Mouse (Mus musculus) E14TG2a.4 (cell line): ENCODE measurements around the gene Actrt2.

Source experiments
- H3K27me3 ChIP-seq: 2 replicates; pipeline ENCODE4 v1.6.1; 2014; ENCODE audit warnings: low read length, control low read depth; ENCODE audit not compliant: insufficient read depth
- H3K36me3 ChIP-seq: 2 replicates; pipeline ENCODE4 v1.6.1; 2014; ENCODE audit warnings: low read length, control low read depth; ENCODE audit not compliant: insufficient read depth
- H3K4me1 ChIP-seq: replicated peaks from 2 replicates; pipeline ENCODE4 v1.6.1; 2014; ENCODE audit warnings: low read depth, low read length, control low read depth
- H3K4me3 ChIP-seq: replicated peaks from 2 replicates; pipeline ENCODE4 v1.5.1; 2014; ENCODE audit warnings: mild to moderate bottlenecking, low read length
- H3K9me3 ChIP-seq: 2 replicates; pipeline ENCODE4 v1.6.1; 2014; ENCODE audit warnings: low read length, control low read depth
- CTCF ChIP-seq: conservative IDR thresholded peaks from 2 replicates; pipeline ENCODE4 v1.5.1; 2014; ENCODE audit warnings: low read length
- NANOG ChIP-seq: IDR thresholded peaks from 2 replicates; pipeline ENCODE4 v1.6.1; 2014; ENCODE audit warnings: borderline replicate concordance, low read length, mixed read lengths
- POU5F1 ChIP-seq: IDR thresholded peaks from 2 replicates; pipeline ENCODE4 v1.6.1; 2014; ENCODE audit warnings: low read length, borderline replicate concordance

Gene Actrt2

GRCm38 (mm10) chr4:154649083-154649747 lies 18.5 kb downstream of the Actrt2 start:
- peaks cover 44% of the 10 kb centered on the region for H3K4me1 ChIP-seq
- H3K9me3 ChIP-seq = no peaks in the 10 kb centered on the region
- H3K4me3 ChIP-seq = no peak overlapping the region
- peaks cover 52% of the 10 kb centered on the region for H3K36me3 ChIP-seq
- TF ChIP-seq CTCF = no peak
- H3K27me3 ChIP-seq = peaks cover 13% of the 10 kb centered on the region

- H3K27me3 ChIP-seq = peaks cover 80% of the 10 kb centered on the region
Measured at GRCm38 (mm10) chr4:154642496-154642895, 25.2 kb downstream of the Actrt2 start.

GRCm38 (mm10) chr4:154641296-154642110 lies 26.2 kb downstream of the Actrt2 start:
- Histone ChIP-seq H3K36me3 (peaks cover 12% of the 10 kb centered on the region), H3K27me3 (peaks cover 86% of the 10 kb centered on the region), H3K4me3 (peak overlapping the region; percentile 51), H3K9me3 (no peaks in the 10 kb centered on the region), H3K4me1 (peaks cover 64% of the 10 kb centered on the region)
- TF ChIP-seq CTCF (no peak), POU5F1 (no peak), NANOG (no peak)

More at GRCm38 (mm10) chr4:154642496-154642895, 25.2 kb downstream of the Actrt2 start:
- no peak overlapping the region for H3K4me3 ChIP-seq
- H3K4me1 ChIP-seq = peaks cover 64% of the 10 kb centered on the region
- TF ChIP-seq NANOG (no peak), CTCF (no peak)
- no peaks in the 10 kb centered on the region for H3K9me3 ChIP-seq
- H3K36me3 ChIP-seq = peaks cover 22% of the 10 kb centered on the region

GRCm38 (mm10) chr4:154640443-154641295 lies 27.0 kb downstream of the Actrt2 start:
- Histone ChIP-seq H3K36me3 (peaks cover 4% of the 10 kb centered on the region; the same call in 1 of the 2 replicates), H3K9me3 (no peaks in the 10 kb centered on the region), H3K4me3 (peak overlapping the region; percentile 51; the same call in 1 of the 2 replicates), H3K4me1 (peaks cover 64% of the 10 kb centered on the region), H3K27me3 (peaks cover 88% of the 10 kb centered on the region)
- TF ChIP-seq POU5F1 = no peak
- TF ChIP-seq NANOG = no peak
- no peak for TF ChIP-seq CTCF

- no peak for TF ChIP-seq POU5F1
- no peak for TF ChIP-seq CTCF
- TF ChIP-seq NANOG = no peak
- 0 out of 2 replicates have a peak overlapping the region, but pooled peaks have one; percentile 51 for H3K4me3 ChIP-seq
- H3K4me1 ChIP-seq = peaks cover 66% of the 10 kb centered on the region
- peaks cover 91% of the 10 kb centered on the region for H3K27me3 ChIP-seq
- H3K9me3 ChIP-seq = no peaks in the 10 kb centered on the region
- H3K36me3 ChIP-seq = no peaks in the 10 kb centered on the region
Measured at GRCm38 (mm10) chr4:154639591-154640442, 27.9 kb downstream of the Actrt2 start.

GRCm38 (mm10) chr4:154639126-154639525 lies 28.5 kb downstream of the Actrt2 start:
- Histone ChIP-seq H3K4me1 (peaks cover 73% of the 10 kb centered on the region), H3K27me3 (peaks cover 95% of the 10 kb centered on the region), H3K4me3 (no peak overlapping the region), H3K9me3 (no peaks in the 10 kb centered on the region), H3K36me3 (no peaks in the 10 kb centered on the region)
- TF ChIP-seq POU5F1 = no peak

GRCm38 (mm10) chr4:154638320-154638886 lies 29.3 kb downstream of the Actrt2 start:
- H3K36me3 ChIP-seq = no peaks in the 10 kb centered on the region
- TF ChIP-seq POU5F1 (no peak), NANOG (no peak), CTCF (no peak)
- no peaks in the 10 kb centered on the region for H3K9me3 ChIP-seq
- peaks cover 69% of the 10 kb centered on the region for H3K4me1 ChIP-seq
- peaks cover 95% of the 10 kb centered on the region for H3K27me3 ChIP-seq
- H3K4me3 ChIP-seq = peak overlapping the region; percentile 74
